Mouse (Mus musculus) embryonic fibroblast, embryonic 13.5 days (primary cell): ENCODE results near the gene Cpne7.

Experiments
- CTCF ChIP-seq: IDR thresholded peaks from 2 replicates; pipeline ENCODE4 v1.5.1; 2011; ENCODE audit warnings: mild to moderate bottlenecking, control low read depth, low read length, moderate library complexity, borderline replicate concordance; ENCODE audit not compliant: insufficient read depth
- POLR2A ChIP-seq: IDR thresholded peaks from 2 replicates; pipeline ENCODE4 v1.6.1; 2011; ENCODE audit warnings: low read depth, mild to moderate bottlenecking, control low read depth, low read length, moderate library complexity

DNA sequence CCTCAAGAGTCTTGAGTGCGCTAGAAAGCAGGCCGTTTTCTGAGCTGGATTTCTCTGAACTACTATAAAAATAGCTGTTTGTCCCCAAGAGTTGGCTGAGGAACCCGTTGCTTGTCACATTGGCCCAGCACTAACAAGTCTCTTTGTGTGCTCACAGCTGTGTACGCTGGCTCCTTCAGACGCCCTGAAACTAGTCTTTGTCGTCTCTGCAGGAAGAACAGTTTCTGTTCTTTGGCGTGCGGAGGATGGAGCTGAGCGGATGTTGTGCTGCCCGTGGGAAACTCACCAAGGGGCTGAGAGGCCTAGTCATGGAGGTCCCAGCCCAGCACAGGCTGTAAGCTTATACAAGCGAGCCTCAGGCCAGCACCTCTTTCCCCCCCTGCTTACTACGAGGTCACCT is 33.6 kb upstream of the Cpne7 start:
- TF ChIP-seq POLR2A (no peak), CTCF (no peak)
